Mouse (Mus musculus) brain, adult 2 months (tissue): ENCODE results near the gene Suds3.

Experiments
- DNase-seq: peaks from one replicate; pipeline ENCODE4 v3.0.0; 2011; ENCODE audit warnings: low read depth, low spot score

The Suds3 gene

DNA sequence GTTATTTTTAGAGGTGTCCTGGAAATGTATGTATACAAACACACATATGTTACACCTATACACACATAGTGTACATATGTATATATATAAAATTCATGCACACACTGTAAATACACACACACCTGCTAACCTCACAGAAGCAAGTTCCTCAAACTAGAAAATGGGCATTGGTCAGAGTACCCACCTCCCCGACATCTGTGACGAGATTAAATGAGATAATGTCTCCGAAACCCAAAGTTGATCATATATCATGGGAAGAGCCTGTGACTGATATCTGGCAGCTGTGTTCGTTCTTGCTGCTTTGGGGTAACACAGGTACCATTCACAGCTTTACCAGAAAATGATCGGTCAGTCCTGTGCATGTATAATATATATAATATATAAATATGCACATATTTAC, 20.7 kb upstream of the Suds3 start:
- DNase-seq, result no peak

DNA sequence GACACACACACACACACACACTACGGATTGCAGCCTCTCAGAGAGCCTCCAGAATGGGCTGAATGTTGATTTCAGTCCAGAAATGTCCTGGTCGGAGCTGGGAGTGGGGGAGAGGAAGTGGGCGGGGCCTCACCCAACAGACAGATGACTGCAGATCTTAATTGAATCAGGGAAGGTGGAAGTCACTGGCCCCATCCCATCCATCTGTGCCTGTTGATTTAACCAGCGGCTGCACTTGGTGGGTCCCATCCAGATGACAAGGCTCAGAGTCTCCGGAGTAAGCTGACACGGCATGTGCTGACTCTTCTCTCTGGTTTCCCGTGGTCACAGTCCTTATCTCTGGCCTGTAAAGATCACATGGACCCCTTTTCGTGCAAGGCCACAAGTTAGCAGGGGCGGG, 20.0 kb upstream of the Suds3 start:
- DNase-seq, result peak; percentile 48

DNA sequence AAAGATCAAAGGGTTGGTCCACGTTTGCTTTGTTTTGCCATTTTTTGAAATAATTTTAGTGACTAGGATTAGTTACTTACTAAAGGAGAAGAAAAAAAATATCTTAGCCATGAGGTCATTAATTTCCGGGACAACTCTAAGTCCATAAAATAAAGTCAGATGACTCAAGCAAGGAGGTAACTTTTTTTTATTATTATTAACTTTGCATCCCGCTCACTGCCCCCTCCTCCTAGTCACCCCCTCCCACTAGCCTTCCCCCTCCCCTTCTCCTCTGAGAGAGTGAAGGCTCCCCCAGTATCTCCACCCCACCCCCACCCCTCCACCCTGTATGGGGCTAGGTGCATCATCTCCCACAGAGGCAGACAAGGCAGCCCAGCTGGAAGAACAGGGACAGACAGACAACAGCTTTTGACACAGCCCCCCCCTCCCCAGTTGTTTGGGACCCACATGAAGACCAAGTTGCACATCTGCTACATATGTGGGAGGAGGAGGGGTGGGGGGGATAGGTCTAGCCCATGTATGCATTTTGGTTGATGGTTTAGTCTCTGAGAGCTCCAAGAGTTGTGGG, 19.1 kb upstream of the Suds3 start:
- DNase-seq, result no peak

- DNase-seq, result no peak
Observed at GRCm38 (mm10) chr5:117134066-117134888, 18.4 kb upstream of the Suds3 start.

- DNase-seq, result no peak
Observed at GRCm38 (mm10) chr5:117133446-117134065, 17.6 kb upstream of the Suds3 start.

GRCm38 (mm10) chr5:117130726-117131125, 14.8 kb upstream of the Suds3 start:
- DNase-seq, result no peak

GRCm38 (mm10) chr5:117127051-117127450, 11.1 kb upstream of the Suds3 start:
- DNase-seq, result no peak

GRCm38 (mm10) chr5:117125482-117126346, 9.8 kb upstream of the Suds3 start:
- no peak for DNase-seq

DNA sequence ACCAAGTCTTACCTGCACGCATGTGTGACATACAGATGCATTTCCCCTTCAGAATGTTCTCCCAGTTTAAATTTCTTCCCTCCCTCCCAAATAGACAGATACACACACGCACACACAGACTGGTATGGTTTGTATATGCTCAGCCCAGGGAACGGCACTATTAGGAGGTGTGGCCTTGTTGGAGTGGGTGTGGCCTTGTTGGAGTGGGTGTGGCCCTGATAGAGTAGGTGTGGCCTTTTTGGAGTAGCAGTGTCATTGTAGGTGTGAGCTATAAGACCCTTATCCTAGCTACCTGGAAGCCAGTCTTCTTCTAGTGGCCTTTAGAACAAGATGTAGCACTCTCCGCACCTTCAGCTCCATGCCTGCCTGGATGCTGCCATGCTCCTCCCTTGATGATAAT, 7.9 kb upstream of the Suds3 start:
- DNase-seq, result no peak

GRCm38 (mm10) chr5:117123102-117123501, 7.2 kb upstream of the Suds3 start:
- no peak for DNase-seq

- no peak for DNase-seq
Observed at GRCm38 (mm10) chr5:117121657-117122056, 5.7 kb upstream of the Suds3 start.

- no peak for DNase-seq
Observed at GRCm38 (mm10) chr5:117120489-117121466, 4.9 kb upstream of the Suds3 start.

DNA sequence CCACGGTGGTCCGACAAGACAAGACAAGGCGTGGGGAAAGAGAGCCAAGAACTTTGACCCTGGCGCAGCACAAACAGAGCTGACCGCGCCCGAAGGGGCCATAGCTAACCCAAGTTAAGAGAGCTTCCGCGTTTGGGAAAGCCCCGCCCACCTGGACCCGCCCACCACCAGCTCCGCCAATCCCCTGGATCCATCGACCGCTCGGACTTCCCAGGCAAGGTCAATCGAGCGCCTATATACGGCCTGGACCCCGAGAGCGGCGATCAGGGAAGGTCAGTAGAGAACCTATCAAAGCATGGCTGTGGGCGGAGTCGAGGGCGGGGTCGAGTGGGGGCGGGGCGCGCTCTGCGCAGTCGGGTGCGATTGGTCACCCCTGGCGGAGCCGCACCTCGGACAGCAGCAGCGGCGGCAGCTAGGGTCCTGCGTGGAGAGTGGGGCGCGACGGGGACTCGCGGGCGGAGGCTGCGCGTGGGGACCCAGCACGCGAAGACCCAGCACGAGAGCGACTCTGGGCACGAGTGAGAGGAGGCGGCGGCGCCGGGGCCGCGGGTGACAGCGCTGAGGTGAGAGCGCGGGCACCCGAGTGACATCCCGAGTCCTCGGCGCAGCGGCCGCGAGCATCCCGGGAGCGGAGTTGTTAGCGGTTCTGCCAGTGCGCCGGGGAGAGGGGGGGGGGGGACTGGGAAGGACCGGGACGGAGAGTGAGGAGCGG, 4.0 kb upstream of the Suds3 start, which contains the start of gene Taok3:
Gene Taok3, plus strand, starts transcription at position 353 of the 712 bp plus-strand sequence.
- DNase-seq, result peak; percentile 100

GRCm38 (mm10) chr5:117118850-117119249, 2.9 kb upstream of the Suds3 start:
- no peak for DNase-seq

- DNase-seq, result no peak
Observed at GRCm38 (mm10) chr5:117118220-117118619, 2.3 kb upstream of the Suds3 start.

GRCm38 (mm10) chr5:117117716-117118115, 1.8 kb upstream of the Suds3 start:
- DNase-seq, result no peak

DNA sequence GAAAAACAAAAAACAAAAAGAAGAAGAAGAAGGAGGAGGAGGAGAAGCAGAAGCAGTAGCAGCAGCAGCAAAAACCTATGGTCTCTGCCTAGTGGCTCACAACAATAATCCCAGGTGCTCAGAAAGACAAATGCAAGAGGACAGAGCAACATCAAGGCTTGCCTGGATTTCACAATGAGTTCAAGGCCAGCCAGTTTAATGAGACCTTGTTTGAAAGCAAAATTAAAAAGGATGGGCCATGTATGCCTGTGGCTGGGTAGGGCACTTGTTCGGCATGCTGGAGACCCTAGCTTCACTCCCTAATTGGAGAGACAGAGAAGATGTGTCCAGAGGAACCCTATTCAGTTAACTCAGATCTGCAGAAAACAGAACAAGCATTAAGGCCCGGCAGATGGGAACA, 1.3 kb upstream of the Suds3 start:
- DNase-seq, result no peak

GRCm38 (mm10) chr5:117116660-117117059, 747 bp upstream of the Suds3 start:
- no peak for DNase-seq

- DNase-seq, result no peak
Observed at GRCm38 (mm10) chr5:117115193-117115767, 633 bp downstream of the Suds3 start.
